Mouse (Mus musculus): ENCODE measurements around the gene Ap2b1. TPM values are rescaled to one million over a fixed set of nuclear protein-coding genes. Genes with fewer than 3 reads are reported as not detected.

Ap2b1 gene
- total and polyA plus RNA-seq, 2 experiments from 2014 or later: 20.1 to 51.6 TPM

DNA sequence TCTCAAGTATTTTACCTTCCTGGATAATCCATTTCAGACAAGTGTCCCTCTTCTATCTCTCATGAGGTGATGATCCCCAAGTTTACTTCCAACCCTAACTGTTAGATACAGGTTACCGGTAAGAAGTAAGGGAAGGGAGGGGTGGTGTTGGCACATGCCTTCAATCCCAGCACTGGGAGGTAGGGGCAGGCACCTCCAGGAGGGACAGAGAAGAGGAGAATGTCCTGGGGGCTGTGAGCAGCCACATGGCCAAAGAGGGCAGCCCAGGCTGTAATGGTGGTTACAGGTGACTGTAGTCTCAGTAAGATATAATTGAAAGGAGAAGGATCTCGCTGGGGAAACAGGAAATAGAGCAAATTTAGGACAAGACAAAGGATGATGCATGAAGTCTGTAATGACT, 16.7 kb upstream of the Ap2b1 start:
- Histone ChIP-seq H3K4me2 (ENCODE audit: low read depth, low read length) (no peak overlapping the region), H3K4me3 (ENCODE audit: low read depth, low read length) (no peak overlapping the region)

DNA sequence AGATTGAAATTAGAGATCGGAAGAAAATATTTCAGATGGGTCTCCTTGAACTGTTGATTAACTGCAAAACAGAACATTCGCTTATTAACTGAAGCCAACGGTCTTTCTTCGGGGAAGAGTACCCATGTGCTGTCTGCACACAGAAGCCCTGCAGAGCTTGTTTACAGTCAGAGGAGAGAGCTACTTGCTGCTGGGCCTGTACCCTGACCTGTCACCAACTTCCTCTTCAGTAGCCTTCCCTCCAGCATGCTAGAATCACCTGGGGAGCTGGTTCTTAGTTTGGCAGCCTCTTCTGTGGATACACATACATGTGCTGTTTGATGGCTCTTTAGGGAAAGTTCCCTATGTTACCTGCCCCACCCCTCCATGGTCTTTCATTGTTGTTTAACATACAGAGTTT, 13.2 kb upstream of the Ap2b1 start:
- no peak for DNase-seq (ENCODE audit: low spot score)
- Histone ChIP-seq H3K27me3 (ENCODE audit: control insufficient read depth, insufficient read depth, low read length) (no peaks in the 10 kb centered on the region), H3K4me1 (ENCODE audit: control insufficient read depth, insufficient read depth) (peaks cover under 1% of the 10 kb centered on the region; the same call in 1 of the 2 replicates), H3K36me3 (replicated peaks; ENCODE audit: control insufficient read depth, insufficient read depth, low read length) (no peaks in the 10 kb centered on the region), H3K4me2 (ENCODE audit: low read depth, low read length) (no peak overlapping the region), H3K9me3 (replicated peaks; ENCODE audit: control insufficient read depth, low read length) (no peaks in the 10 kb centered on the region), H3K27ac (ENCODE audit: low read depth) (no peak overlapping the region), H3K9ac (replicated peaks; ENCODE audit: low read depth, low read length) (no peak overlapping the region), H3K4me3 (ENCODE audit: low read depth, low read length) (no peak overlapping the region)
- 91% methylated on average over 4 of the region's 4 CpGs for WGBS
- no peak for TF ChIP-seq EP300 (IDR thresholded peaks at IDR 0.05; ENCODE audit: low read depth)
- no peak for TF ChIP-seq CTCF (IDR thresholded peaks at IDR 0.05; ENCODE audit: low read depth)
- ATAC-seq (ENCODE audit: insufficient read depth, low read depth): no peak

More for the DNA sequence above, 16.7 kb upstream of the Ap2b1 start:
- DNase-seq (ENCODE audit: low spot score): no peak
- H3K27me3 ChIP-seq (ENCODE audit: control insufficient read depth, insufficient read depth, low read length): no peaks in the 10 kb centered on the region
- H3K27ac ChIP-seq (ENCODE audit: low read depth): no peak overlapping the region
- peaks cover 3% of the 10 kb centered on the region; the same call in 1 of the 2 replicates for H3K4me1 ChIP-seq (ENCODE audit: control insufficient read depth, insufficient read depth)
- H3K9me3 ChIP-seq (replicated peaks; ENCODE audit: control insufficient read depth, low read length): no peaks in the 10 kb centered on the region
- H3K36me3 ChIP-seq (replicated peaks; ENCODE audit: control insufficient read depth, insufficient read depth, low read length): no peaks in the 10 kb centered on the region
- 43% methylated on average over 2 of the region's 2 CpGs for WGBS
- no peak for ATAC-seq (ENCODE audit: insufficient read depth, low read depth)
- H3K9ac ChIP-seq (replicated peaks; ENCODE audit: low read depth, low read length): no peak overlapping the region
- TF ChIP-seq CTCF (IDR thresholded peaks at IDR 0.05; ENCODE audit: low read depth) (no peak), EP300 (IDR thresholded peaks at IDR 0.05; ENCODE audit: low read depth) (no peak)

DNA sequence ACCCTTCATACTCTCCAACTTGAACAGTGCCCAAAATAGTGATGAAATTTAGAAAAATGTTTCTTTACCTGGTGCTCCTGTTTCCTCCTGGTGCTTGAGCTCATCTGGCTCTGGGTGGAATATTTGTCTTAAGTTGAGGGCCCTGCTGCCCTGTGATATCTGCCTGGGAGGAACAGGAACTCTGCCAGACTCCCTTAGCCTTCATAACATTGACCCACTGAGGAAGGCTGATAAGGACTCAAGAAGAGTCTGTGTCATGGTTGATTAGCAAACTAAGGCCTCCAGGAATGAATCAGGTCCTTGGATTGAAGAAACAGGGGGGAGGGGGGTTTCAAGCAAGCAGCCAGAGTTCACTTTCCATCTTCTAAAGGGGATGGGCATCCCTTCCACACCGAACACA, 12.3 kb upstream of the Ap2b1 start, which contains the start of gene Slfn14:
TSS of gene Slfn14 (minus strand) at position 161 of the 400 bp plus-strand sequence.
- H3K9ac ChIP-seq (replicated peaks; ENCODE audit: low read depth, low read length): no peak within 1 kb of the TSS
- no peaks in the 10 kb centered on the region for H3K9me3 ChIP-seq (replicated peaks; ENCODE audit: control insufficient read depth, low read length)
- H3K4me3 ChIP-seq (ENCODE audit: low read depth, low read length): no peak within 1 kb of the TSS
- WGBS: 63% methylated on average over 1 of the region's 1 CpGs
- no peaks in the 10 kb centered on the region for H3K36me3 ChIP-seq (replicated peaks; ENCODE audit: control insufficient read depth, insufficient read depth, low read length)
- H3K4me1 ChIP-seq (ENCODE audit: control insufficient read depth, insufficient read depth): peaks cover 5% of the 10 kb centered on the region; the same call in 1 of the 2 replicates
- H3K4me2 ChIP-seq (ENCODE audit: low read depth, low read length): no peak within 1 kb of the TSS
- TF ChIP-seq EP300 (IDR thresholded peaks at IDR 0.05; ENCODE audit: low read depth) (no peak), CTCF (IDR thresholded peaks at IDR 0.05; ENCODE audit: low read depth) (no peak)
- no peak within 1 kb of the TSS for H3K27ac ChIP-seq (ENCODE audit: low read depth)
- no peaks in the 10 kb centered on the region for H3K27me3 ChIP-seq (ENCODE audit: control insufficient read depth, insufficient read depth, low read length)
- ATAC-seq (ENCODE audit: insufficient read depth, low read depth) (no peak), DNase-seq (ENCODE audit: low spot score) (no peak)

DNA sequence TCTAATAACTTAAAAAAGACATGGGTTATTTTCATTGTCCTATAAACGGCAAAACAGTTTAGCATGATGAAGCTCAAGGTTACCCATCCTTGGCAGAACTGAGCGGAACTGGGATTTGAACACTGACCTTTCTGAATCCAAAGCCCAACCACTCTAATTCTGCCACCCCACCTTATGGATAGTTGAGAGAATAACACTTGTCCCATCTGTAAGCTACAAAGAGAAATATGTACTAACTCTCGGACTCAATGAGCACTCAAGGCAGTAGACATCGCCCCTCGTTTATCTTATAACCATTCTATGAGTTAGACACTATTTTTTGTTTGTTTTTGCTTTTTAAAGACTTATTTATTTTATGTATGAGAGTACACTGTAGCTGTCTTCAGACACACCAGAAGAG, 9.8 kb upstream of the Ap2b1 start:
- DNase-seq (ENCODE audit: low spot score) (no peak), ATAC-seq (ENCODE audit: insufficient read depth, low read depth) (no peak)
- Histone ChIP-seq H3K9me3 (replicated peaks; ENCODE audit: control insufficient read depth, low read length) (no peaks in the 10 kb centered on the region), H3K9ac (replicated peaks; ENCODE audit: low read depth, low read length) (no peak overlapping the region), H3K27me3 (ENCODE audit: control insufficient read depth, insufficient read depth, low read length) (no peaks in the 10 kb centered on the region), H3K4me1 (ENCODE audit: control insufficient read depth, insufficient read depth) (peaks cover 23% of the 10 kb centered on the region), H3K27ac (ENCODE audit: low read depth) (no peak overlapping the region), H3K36me3 (replicated peaks; ENCODE audit: control insufficient read depth, insufficient read depth, low read length) (no peaks in the 10 kb centered on the region), H3K4me2 (ENCODE audit: low read depth, low read length) (no peak overlapping the region), H3K4me3 (ENCODE audit: low read depth, low read length) (no peak overlapping the region)
- TF ChIP-seq CTCF (IDR thresholded peaks at IDR 0.05; ENCODE audit: low read depth) (no peak), EP300 (IDR thresholded peaks at IDR 0.05; ENCODE audit: low read depth) (no peak)
- 90% methylated on average over 5 of the region's 5 CpGs for WGBS

DNA sequence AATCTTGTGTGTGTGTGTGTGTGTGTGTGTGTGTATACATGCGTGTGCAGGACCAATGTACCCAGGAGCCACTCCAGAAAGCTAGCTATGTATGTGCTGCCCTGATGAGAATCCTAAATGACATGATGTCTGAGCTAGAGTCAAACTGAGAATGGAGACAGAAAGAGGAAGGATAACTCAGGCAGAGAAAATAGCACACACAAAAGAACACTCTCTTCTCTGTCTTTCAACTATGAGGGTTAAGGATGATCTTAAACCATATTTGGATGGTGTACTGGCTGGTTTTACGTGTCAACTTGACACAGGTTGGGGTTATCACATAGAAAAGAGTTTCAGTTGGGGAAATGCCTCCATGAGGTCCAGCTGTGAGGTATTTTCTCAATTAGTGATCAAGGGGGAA, 9.2 kb upstream of the Ap2b1 start:
- H3K36me3 ChIP-seq (replicated peaks; ENCODE audit: control insufficient read depth, insufficient read depth, low read length): no peaks in the 10 kb centered on the region
- TF ChIP-seq CTCF (IDR thresholded peaks at IDR 0.05; ENCODE audit: low read depth) (no peak), EP300 (IDR thresholded peaks at IDR 0.05; ENCODE audit: low read depth) (no peak)
- no peak overlapping the region for H3K4me3 ChIP-seq (ENCODE audit: low read depth, low read length)
- H3K27me3 ChIP-seq (ENCODE audit: control insufficient read depth, insufficient read depth, low read length): no peaks in the 10 kb centered on the region
- H3K9me3 ChIP-seq (replicated peaks; ENCODE audit: control insufficient read depth, low read length): no peaks in the 10 kb centered on the region
- H3K9ac ChIP-seq (replicated peaks; ENCODE audit: low read depth, low read length): no peak overlapping the region
- DNase-seq (ENCODE audit: low spot score) (no peak), ATAC-seq (ENCODE audit: insufficient read depth, low read depth) (no peak)
- peaks cover 23% of the 10 kb centered on the region for H3K4me1 ChIP-seq (ENCODE audit: control insufficient read depth, insufficient read depth)
- H3K27ac ChIP-seq (ENCODE audit: low read depth): no peak overlapping the region
- WGBS: 77% methylated on average over 2 of the region's 2 CpGs
- no peak overlapping the region for H3K4me2 ChIP-seq (ENCODE audit: low read depth, low read length)

Measured in heart, postnatal 0 days (tissue).